Mouse (Mus musculus): ENCODE results near the gene Nmbr.

GRCm38 (mm10) chr10:14718114-14718513 is 12.7 kb downstream of the Nmbr start, which contains the start of gene Gje1:
- TF ChIP-seq CTCF (IDR thresholded peaks at IDR 0.05; ENCODE audit: low read depth) = no peak
- no peak for TF ChIP-seq EP300 (optimal IDR thresholded peaks at IDR 0.05)

Data from stomach, postnatal 0 days (tissue).